Mouse (Mus musculus): Measurements from ENCODE around the gene Focad.

DNA sequence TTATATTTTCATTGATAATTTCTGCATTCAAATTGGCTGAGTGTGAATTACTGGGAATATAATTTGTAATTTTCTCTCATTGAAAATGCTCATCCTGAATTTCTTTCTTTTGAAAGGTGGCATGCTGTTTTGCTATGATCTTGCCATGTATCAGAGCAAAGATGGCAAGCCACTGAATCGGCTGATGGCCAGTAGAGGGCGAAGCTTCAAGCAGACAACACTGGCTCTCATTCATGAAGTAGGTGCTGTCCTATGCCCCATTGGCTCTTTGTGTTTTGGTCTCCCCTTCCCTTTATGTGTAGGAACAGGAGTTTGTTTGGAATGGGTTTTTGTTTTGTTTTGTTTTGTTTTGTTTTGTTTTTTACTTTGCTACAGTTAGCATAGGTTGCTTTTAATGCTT, 215.2 kb downstream of the Focad start:
- no peak for TF ChIP-seq POLR2A (IDR thresholded peaks at IDR 0.05; ENCODE audit: borderline replicate concordance, insufficient read depth, low read length)
- TF ChIP-seq CTCF (IDR thresholded peaks at IDR 0.05; ENCODE audit: borderline replicate concordance, insufficient read depth, low read depth, low read length) = peak; percentile 46; the same call in 1 of the 2 replicates

Measured in cerebellum, adult 2 months (tissue).